Mouse (Mus musculus): ENCODE results near the gene Bcl11a. TPM values are rescaled to one million over a fixed set of nuclear protein-coding genes. Genes with fewer than 3 reads are reported as not detected.
A peak's percentile ranks its signal among the peaks of the same experiment; 100 is the strongest.

Gene Bcl11a
- polyA plus RNA-seq, 1 experiment = 24.2 TPM

GRCm38 (mm10) chr11:24172585-24172984 is 94.7 kb downstream of the Bcl11a start:
- TF ChIP-seq POLR2A (IDR thresholded peaks at IDR 0.05; ENCODE audit: low read depth, low read length) = no peak
- TF ChIP-seq CTCF (IDR thresholded peaks at IDR 0.05; ENCODE audit: extremely low read depth, insufficient read depth, insufficient read length, insufficient replicate concordance) = no peak
- Histone ChIP-seq H3K27me3 (ENCODE audit: control insufficient read depth, insufficient read depth, low read length) (no peaks in the 10 kb centered on the region), H3K4me3 (ENCODE audit: extremely low read depth, insufficient read depth, insufficient read length) (no peak overlapping the region), H3K27ac (ENCODE audit: insufficient read depth, low read length) (no peak overlapping the region), H3K4me1 (ENCODE audit: control insufficient read depth, insufficient read depth, insufficient read length) (peaks cover 7% of the 10 kb centered on the region; the same call in 1 of the 2 replicates), H3K36me3 (ENCODE audit: control insufficient read depth, insufficient read depth, low read length) (peaks cover 4% of the 10 kb centered on the region)
- no peak for DNase-seq (ENCODE audit: low read depth in 1 of 2, low spot score in 2 of 2)
- 95% methylated on average over 17 of the region's 17 CpGs for WGBS

GRCm38 (mm10) chr11:24174161-24174792 is 96.4 kb downstream of the Bcl11a start:
- TF ChIP-seq CTCF (IDR thresholded peaks at IDR 0.05; ENCODE audit: extremely low read depth, insufficient read depth, insufficient read length, insufficient replicate concordance) = no peak
- TF ChIP-seq POLR2A (IDR thresholded peaks at IDR 0.05; ENCODE audit: low read depth, low read length) = no peak
- H3K36me3 ChIP-seq (ENCODE audit: control insufficient read depth, insufficient read depth, low read length) = peaks cover 4% of the 10 kb centered on the region
- no peak for DNase-seq (ENCODE audit: low read depth in 1 of 2, low spot score in 2 of 2)
- no peak overlapping the region for H3K4me3 ChIP-seq (ENCODE audit: extremely low read depth, insufficient read depth, insufficient read length)
- H3K27me3 ChIP-seq (ENCODE audit: control insufficient read depth, insufficient read depth, low read length) = no peaks in the 10 kb centered on the region
- 68% methylated on average over 2 of the region's 2 CpGs for WGBS
- H3K27ac ChIP-seq (ENCODE audit: insufficient read depth, low read length) = peak overlapping the region; percentile 51
- H3K4me1 ChIP-seq (ENCODE audit: control insufficient read depth, insufficient read depth, insufficient read length) = peaks cover 7% of the 10 kb centered on the region; the same call in 1 of the 2 replicates

GRCm38 (mm10) chr11:24177458-24177857 is 99.6 kb downstream of the Bcl11a start:
- peaks cover 3% of the 10 kb centered on the region; the same call in 1 of the 2 replicates for H3K36me3 ChIP-seq (ENCODE audit: control insufficient read depth, insufficient read depth, low read length)
- no peak for TF ChIP-seq POLR2A (IDR thresholded peaks at IDR 0.05; ENCODE audit: low read depth, low read length)
- no peak for TF ChIP-seq CTCF (IDR thresholded peaks at IDR 0.05; ENCODE audit: extremely low read depth, insufficient read depth, insufficient read length, insufficient replicate concordance)
- no peak overlapping the region for H3K27ac ChIP-seq (ENCODE audit: insufficient read depth, low read length)
- 86% methylated on average over 4 of the region's 4 CpGs for WGBS
- H3K27me3 ChIP-seq (ENCODE audit: control insufficient read depth, insufficient read depth, low read length) = no peaks in the 10 kb centered on the region
- H3K4me1 ChIP-seq (ENCODE audit: control insufficient read depth, insufficient read depth, insufficient read length) = peaks cover 7% of the 10 kb centered on the region; the same call in 1 of the 2 replicates
- DNase-seq (ENCODE audit: low read depth in 1 of 2, low spot score in 2 of 2) = no peak
- no peak overlapping the region for H3K4me3 ChIP-seq (ENCODE audit: extremely low read depth, insufficient read depth, insufficient read length)

GRCm38 (mm10) chr11:24178823-24179476 is 101.1 kb downstream of the Bcl11a start:
- no peaks in the 10 kb centered on the region for H3K36me3 ChIP-seq (ENCODE audit: control insufficient read depth, insufficient read depth, low read length)
- H3K27me3 ChIP-seq (ENCODE audit: control insufficient read depth, insufficient read depth, low read length) = no peaks in the 10 kb centered on the region
- TF ChIP-seq CTCF (IDR thresholded peaks at IDR 0.05; ENCODE audit: extremely low read depth, insufficient read depth, insufficient read length, insufficient replicate concordance) = no peak
- no peak for TF ChIP-seq POLR2A (IDR thresholded peaks at IDR 0.05; ENCODE audit: low read depth, low read length)
- H3K4me1 ChIP-seq (ENCODE audit: control insufficient read depth, insufficient read depth, insufficient read length) = peaks cover 17% of the 10 kb centered on the region; the same call in 1 of the 2 replicates
- no peak overlapping the region; the same call in 1 of the 2 replicates for H3K27ac ChIP-seq (ENCODE audit: insufficient read depth, low read length)
- no peak overlapping the region for H3K4me3 ChIP-seq (ENCODE audit: extremely low read depth, insufficient read depth, insufficient read length)
- DNase-seq (ENCODE audit: low read depth in 1 of 2, low spot score in 2 of 2) = no peak
- WGBS = 73% methylated on average over 6 of the region's 6 CpGs

- H3K27me3 ChIP-seq (ENCODE audit: control insufficient read depth, insufficient read depth, low read length) = no peaks in the 10 kb centered on the region
- DNase-seq (ENCODE audit: low read depth in 1 of 2, low spot score in 2 of 2) = no peak
- H3K4me1 ChIP-seq (ENCODE audit: control insufficient read depth, insufficient read depth, insufficient read length) = peaks cover 23% of the 10 kb centered on the region
- H3K36me3 ChIP-seq (ENCODE audit: control insufficient read depth, insufficient read depth, low read length) = no peaks in the 10 kb centered on the region
- 92% methylated on average over 7 of the region's 7 CpGs for WGBS
- TF ChIP-seq CTCF (IDR thresholded peaks at IDR 0.05; ENCODE audit: extremely low read depth, insufficient read depth, insufficient read length, insufficient replicate concordance) (no peak), POLR2A (IDR thresholded peaks at IDR 0.05; ENCODE audit: low read depth, low read length) (no peak)
- no peak overlapping the region for H3K4me3 ChIP-seq (ENCODE audit: extremely low read depth, insufficient read depth, insufficient read length)
- H3K27ac ChIP-seq (ENCODE audit: insufficient read depth, low read length) = no peak overlapping the region
Observed at GRCm38 (mm10) chr11:24180040-24180439, 102.2 kb downstream of the Bcl11a start.

GRCm38 (mm10) chr11:24183501-24183900 is 105.6 kb downstream of the Bcl11a start:
- Histone ChIP-seq H3K4me3 (ENCODE audit: extremely low read depth, insufficient read depth, insufficient read length) (no peak overlapping the region), H3K27ac (ENCODE audit: insufficient read depth, low read length) (peak overlapping the region; percentile 55; the same call in 1 of the 2 replicates), H3K4me1 (ENCODE audit: control insufficient read depth, insufficient read depth, insufficient read length) (peaks cover 35% of the 10 kb centered on the region), H3K27me3 (ENCODE audit: control insufficient read depth, insufficient read depth, low read length) (no peaks in the 10 kb centered on the region), H3K36me3 (ENCODE audit: control insufficient read depth, insufficient read depth, low read length) (no peaks in the 10 kb centered on the region)
- TF ChIP-seq POLR2A (IDR thresholded peaks at IDR 0.05; ENCODE audit: low read depth, low read length) (no peak), CTCF (IDR thresholded peaks at IDR 0.05; ENCODE audit: extremely low read depth, insufficient read depth, insufficient read length, insufficient replicate concordance) (no peak)
- DNase-seq (ENCODE audit: low read depth in 1 of 2, low spot score in 2 of 2) = no peak
- WGBS = 90% methylated on average over 7 of the region's 7 CpGs

GRCm38 (mm10) chr11:24184932-24185331 is 107.1 kb downstream of the Bcl11a start:
- no peaks in the 10 kb centered on the region for H3K27me3 ChIP-seq (ENCODE audit: control insufficient read depth, insufficient read depth, low read length)
- H3K27ac ChIP-seq (ENCODE audit: insufficient read depth, low read length) = peak overlapping the region; percentile 87
- peak; percentile 55 to 77 for DNase-seq (ENCODE audit: low read depth in 1 of 2, low spot score in 2 of 2)
- H3K4me1 ChIP-seq (ENCODE audit: control insufficient read depth, insufficient read depth, insufficient read length) = peaks cover 35% of the 10 kb centered on the region
- no peaks in the 10 kb centered on the region for H3K36me3 ChIP-seq (ENCODE audit: control insufficient read depth, insufficient read depth, low read length)
- no peak overlapping the region for H3K4me3 ChIP-seq (ENCODE audit: extremely low read depth, insufficient read depth, insufficient read length)
- TF ChIP-seq POLR2A (IDR thresholded peaks at IDR 0.05; ENCODE audit: low read depth, low read length) (no peak; the same call in 1 of the 2 replicates), CTCF (IDR thresholded peaks at IDR 0.05; ENCODE audit: extremely low read depth, insufficient read depth, insufficient read length, insufficient replicate concordance) (peak; percentile 45; the same call in 1 of the 2 replicates)
- 9% methylated on average over 5 of the region's 5 CpGs for WGBS

Data from spleen, adult 2 months (tissue).